Mouse (Mus musculus): ENCODE measurements at regions not wholly inside any gene's neighbourhood (a gene's known extent, or its start where the extent isn't known, plus 50 kb on each side); places are given as distances from the start of the nearest gene placed in this dataset.

- no peak for DNase-seq (ENCODE audit: low spot score)
Observed at GRCm38 (mm10) chr14:24876508-24876907, 389.6 kb downstream of the Rps24 start.

DNA sequence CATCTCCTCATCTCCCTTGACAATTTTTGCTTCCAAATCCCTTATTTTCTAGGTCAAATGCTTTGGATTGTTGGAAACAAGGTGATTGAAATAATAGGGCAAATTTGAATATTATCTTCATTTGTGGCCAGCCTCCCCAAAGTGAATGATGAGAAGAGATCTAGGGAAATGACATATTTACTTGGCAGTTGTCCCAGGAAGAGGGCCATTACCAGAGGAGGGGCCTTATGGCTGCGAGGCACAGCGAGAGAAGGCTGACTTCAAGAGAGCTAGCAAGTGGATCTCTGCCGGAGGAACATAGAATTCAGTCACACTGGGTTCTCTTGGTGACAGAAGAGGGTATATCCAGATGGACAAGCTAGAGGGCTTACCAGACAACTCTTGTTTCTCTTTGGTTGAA, 390.9 kb downstream of the Rps24 start:
- no peak for DNase-seq (ENCODE audit: low spot score)

DNA sequence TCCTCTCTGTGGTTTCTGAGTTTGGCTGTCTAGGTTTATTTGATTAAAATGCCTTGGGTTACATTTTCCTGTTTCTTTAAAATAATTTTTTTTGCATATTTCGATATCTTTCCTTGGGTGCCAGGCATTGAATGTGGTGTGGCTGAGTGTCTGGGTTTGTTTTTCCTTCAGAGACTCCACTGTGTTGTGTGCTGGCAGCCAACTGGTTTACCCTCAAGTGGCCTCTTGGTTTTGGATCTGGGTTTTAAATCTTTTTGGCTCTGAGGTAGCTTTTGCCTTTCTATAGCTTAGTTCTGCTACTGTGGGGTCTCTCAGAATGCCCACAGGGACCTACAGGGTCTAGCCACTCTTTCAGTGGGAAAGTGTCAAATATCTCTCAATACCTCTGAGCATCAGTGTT, 399.2 kb downstream of the Rps24 start:
- DNase-seq (ENCODE audit: low spot score) = no peak

DNA sequence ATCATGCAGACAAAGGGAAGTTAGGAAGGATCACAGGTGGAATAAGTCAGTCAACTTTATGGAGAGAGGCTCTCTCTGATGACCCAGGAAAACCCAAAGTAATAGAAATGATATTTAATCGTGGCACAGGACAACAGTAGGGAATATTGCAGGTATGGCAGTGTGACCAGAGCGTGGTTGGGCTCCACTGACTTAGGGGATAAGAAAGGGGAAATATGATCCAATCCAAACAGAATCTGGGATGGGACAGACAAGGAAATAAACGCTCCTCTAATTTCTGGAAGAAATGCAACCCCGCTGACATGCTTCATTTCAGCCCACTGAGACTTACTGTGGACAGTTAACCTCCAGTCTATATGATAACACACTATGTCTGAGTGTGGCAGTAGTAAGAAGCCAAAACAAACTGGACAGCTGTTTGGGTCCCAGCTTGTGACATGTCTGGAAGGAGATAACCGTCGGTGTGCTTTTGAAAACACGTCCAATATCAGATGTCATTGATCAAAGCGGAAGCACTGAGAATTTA, 400.0 kb downstream of the Rps24 start:
- no peak for DNase-seq (ENCODE audit: low spot score)

- no peak for DNase-seq (ENCODE audit: low spot score)
Observed at GRCm38 (mm10) chr14:24890856-24891255, 403.9 kb downstream of the Rps24 start.

- DNase-seq (ENCODE audit: low spot score) = no peak
Observed at GRCm38 (mm10) chr14:24895196-24895595, 408.3 kb downstream of the Rps24 start.

GRCm38 (mm10) chr14:24896681-24897080, 409.8 kb downstream of the Rps24 start:
- DNase-seq (ENCODE audit: low spot score) = no peak

DNA sequence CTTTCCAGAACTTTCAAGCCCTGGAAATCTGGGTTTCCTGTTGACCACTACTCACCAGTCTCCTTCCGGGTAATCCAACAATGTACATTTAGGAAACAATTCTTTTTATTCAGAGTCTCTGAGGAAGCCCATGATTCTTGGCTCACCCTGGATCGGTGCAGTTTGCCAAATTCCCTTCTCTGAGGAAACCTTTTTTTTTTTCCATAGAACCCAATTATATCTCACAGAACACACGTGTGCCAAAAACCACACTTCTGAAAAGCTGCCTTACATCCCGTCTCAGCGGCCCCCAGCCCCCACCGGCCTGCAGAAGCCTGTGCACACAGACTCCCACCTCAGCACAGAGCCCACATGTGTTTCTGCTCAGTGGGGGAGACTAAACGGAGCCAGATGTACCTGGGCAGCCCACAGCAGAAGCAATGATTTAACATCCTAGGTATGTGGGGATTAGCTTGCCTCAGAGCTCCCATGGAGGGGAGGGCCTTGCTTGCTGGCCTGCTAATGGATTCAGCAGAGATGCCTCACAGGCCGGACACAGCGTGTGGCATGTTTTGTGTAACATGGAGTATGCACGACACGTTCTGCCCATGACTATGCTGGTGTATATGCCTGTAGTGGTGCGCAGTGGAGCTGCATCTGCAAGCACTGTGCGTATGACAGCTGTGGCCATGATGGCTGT, 413.7 kb downstream of the Rps24 start:
- DNase-seq (ENCODE audit: low spot score) = no peak

GRCm38 (mm10) chr14:24901726-24902125, 414.8 kb downstream of the Rps24 start:
- no peak for DNase-seq (ENCODE audit: low spot score)

GRCm38 (mm10) chr14:24902870-24903269, 415.9 kb downstream of the Rps24 start:
- DNase-seq (ENCODE audit: low spot score) = no peak

DNA sequence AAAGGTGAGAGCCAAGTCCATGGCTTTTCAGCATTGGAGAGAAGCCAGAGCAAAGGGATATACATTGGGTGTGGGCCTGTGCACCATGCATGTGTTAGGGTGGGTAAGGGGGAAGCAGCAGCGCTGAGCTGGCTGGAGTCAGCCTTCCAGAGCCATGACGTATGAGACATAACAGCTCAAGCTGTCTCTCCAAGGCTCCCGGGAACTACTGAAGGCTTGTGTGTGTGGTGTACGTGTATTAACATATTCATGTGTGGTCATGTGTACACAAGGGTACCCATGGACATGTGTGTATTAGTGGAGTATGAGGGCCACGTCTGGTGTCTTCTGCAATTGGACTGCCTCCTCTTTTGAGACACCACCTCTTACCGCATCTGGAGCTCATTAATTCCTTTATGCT, 417.8 kb downstream of the Rps24 start:
- DNase-seq (ENCODE audit: low spot score) = no peak

- no peak for DNase-seq (ENCODE audit: low spot score)
Observed at GRCm38 (mm10) chr14:24906916-24907315, 420.0 kb downstream of the Rps24 start.

DNA sequence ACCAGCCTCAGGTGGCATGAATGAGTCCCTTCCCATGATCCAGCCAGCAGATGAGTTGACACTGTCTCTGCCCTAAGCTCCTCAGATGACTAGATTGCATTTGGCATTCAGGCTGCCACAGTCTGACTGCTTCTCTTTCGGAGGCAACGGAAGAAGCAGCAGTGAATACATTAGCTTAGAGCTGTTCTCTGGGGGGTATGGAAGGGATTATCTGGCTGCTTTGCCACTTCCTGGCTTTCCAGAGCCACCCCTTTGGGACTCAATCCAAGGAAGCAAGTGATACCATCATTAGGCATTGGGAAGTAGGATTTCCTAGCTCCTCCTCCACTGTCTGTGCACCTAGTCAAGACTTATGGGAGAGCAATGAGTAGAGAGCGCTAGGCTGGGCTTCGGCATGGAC, 421.5 kb downstream of the Rps24 start:
- DNase-seq (ENCODE audit: low spot score) = no peak

DNA sequence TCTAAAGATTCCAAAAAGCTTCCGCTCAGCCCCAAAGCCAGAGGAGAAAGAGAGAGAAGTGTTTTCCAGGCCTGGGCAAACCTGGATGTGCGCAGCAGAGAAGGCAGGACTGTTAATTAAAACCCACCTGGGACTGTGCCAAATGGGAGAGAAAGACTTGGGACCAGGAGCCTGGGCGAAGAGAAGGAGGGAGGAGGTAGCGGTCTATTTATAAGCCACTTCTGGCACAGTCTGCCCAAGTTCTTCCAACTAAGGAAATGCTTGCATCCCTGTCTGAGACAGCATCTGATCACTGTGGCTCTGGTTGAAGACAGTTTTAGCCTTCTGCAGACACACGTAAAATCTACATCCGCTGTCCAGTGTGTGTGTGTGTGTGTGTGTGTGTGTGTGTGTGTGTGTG, 424.7 kb downstream of the Rps24 start:
- peak; percentile 64 for DNase-seq (ENCODE audit: low spot score)

DNA sequence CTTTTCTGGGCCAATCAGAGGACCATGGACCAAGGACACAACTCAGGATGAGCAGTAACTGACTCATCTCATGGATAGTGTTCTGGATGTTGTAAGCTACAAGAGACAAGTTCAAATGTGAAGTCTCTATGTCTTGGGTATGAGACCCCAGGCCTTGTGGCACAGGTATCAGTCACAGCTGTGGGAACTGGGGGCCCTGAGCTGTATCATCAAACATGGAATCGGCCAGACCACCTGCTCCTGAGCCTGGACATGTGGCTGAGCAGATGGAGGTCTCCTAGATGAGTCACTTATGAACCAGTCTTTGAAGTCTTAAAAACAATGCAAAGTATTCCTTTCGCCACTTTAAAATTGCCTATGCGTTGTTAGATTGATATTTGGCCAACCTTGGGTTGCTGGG, 432.1 kb downstream of the Rps24 start:
- no peak for DNase-seq (ENCODE audit: low spot score)

DNA sequence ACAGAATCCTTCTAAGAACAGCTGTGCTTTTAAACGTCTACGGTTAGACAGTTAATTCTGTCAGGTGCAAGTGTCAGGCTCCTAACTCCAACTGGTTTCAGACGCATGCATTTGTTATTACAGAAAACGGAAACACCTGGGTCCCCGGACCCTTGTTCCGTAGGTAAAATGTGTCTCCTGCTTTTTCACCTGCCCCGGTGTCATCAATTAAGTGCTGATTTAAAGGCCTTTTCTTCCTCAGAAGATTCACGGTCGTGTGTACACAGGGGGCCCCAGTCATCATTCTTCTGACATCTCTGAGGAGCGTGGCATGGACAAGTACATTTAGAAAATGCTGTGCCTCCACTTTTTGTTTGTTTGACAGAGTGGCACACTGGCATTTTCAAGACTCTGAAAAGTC, 435.1 kb downstream of the Rps24 start:
- DNase-seq (ENCODE audit: low spot score) = no peak

- no peak for DNase-seq (ENCODE audit: low spot score)
Observed at GRCm38 (mm10) chr14:24924561-24924960, 437.6 kb downstream of the Rps24 start.

DNA sequence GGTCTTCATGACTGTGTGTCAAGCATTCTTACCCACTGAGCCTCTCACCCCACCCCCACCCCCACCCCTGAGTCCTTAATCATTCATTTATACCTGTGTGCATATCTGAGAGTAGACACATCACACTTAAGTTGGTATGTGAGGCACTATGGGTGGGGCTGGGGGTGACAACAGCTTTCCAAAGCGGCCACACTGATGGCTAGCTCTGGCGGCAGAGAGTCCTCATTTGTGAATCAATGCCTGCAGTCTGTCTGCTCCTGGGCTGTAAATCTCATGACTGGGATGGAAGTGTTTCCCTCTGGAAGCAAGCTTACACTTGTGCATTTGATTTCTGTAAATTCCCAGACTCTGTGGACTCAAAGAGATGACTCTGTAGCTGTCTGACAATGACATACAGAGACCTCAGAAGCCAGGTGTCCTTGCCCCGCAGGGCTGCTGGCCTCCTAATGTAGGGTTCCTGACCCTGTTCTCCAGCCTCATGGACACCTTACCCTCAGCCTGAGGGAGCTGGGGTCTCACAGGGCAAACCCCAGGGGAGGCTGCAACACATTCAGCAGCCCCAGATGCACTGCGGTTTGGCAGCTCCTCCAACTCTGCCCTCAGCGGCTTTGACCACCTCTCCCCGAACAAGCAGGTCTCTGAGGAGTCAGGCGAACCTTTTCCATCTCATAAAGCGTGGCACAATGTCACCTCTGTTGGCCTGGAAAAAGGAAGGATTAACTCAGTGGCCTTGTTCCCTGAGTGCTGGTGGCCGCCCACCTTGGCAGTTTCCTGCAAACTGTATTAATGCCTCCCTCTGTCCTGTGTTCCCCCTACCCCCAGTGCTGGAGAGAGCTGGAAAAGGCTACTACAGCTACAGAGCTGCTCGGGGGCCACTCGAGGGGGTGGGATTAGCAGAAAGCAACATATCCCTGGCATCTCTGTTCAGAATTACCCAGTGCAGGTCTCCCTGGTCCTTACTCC, 439.4 kb downstream of the Rps24 start:
- DNase-seq (ENCODE audit: low spot score) = no peak

- no peak for DNase-seq (ENCODE audit: low spot score)
Observed at GRCm38 (mm10) chr14:24928726-24929125, 441.8 kb downstream of the Rps24 start.

- no peak for DNase-seq (ENCODE audit: low spot score)
Observed at GRCm38 (mm10) chr14:24930251-24930650, 443.3 kb downstream of the Rps24 start.

DNA sequence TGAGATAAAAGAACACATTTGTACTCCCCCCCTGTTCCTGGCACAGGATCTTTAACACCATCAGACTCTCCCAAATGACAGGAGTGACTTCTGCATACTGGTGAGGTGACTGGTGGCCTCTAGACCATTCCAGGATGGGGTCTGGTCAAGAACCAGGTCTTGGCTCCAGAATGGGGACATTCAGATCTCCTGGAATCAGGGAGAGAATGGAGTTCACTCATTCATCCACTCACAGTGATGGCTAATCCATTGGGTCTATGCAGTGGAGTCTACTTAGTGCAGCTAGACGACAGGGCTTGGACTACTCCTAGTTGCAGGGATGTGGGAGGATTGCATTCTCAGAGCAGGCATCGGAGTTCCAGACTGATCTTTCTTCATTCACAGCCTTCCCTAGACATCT, 451.0 kb downstream of the Rps24 start:
- no peak for DNase-seq (ENCODE audit: low spot score)

DNA sequence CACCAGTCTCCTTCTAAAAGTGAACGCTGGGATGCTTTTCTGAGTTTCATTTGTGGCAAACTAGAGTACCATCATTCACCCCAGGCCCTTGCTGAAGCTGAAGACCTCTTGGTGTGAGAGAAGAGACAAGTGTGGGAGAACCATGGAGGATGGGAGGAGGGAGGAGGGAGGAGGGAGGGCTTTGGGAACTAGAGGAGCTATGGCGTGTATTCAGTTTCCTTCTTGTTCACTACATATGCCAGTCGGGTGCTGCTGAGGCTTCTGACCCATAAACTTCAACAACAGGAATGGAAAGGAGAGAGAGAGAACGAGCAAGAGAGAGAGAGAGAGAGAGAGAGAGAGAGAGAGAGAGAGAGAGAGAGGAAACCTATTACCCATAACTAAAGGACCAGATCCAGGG, 452.1 kb downstream of the Rps24 start:
- DNase-seq (ENCODE audit: low spot score) = no peak

All from layer of hippocampus, adult 11-12 months (tissue).